Mouse (Mus musculus) heart, embryonic 15.5 days (tissue): Measurements from ENCODE around the gene Vmn2r63. TPM values are rescaled to one million over a fixed set of nuclear protein-coding genes. Genes with fewer than 3 reads are reported as not detected.
"Not testable (repeated sequence)": the region's sequence is repeated elsewhere in the genome, so short reads cannot be mapped to it uniquely, and the experiment has no call there.

Source experiments
- ATAC-seq: fragments of 200-750 bp; cut with Nextera tagmentation; replicated peaks from 2 replicates; pipeline ENCODE4 v1.8.0; 2017; ENCODE audit warnings: low read depth, moderate TSS enrichment; ENCODE audit not compliant: insufficient number of reproducible peaks, insufficient read depth, low FRiP score
- H3K27ac ChIP-seq: fragments of 300-500 bp; sonication (generic); 2 replicates; pipeline ENCODE4 v1.5.1; 2015; ENCODE audit warnings: mild to moderate bottlenecking, inconsistent platforms
- H3K27me3 ChIP-seq: fragments of 300-500 bp; sonication (generic); 2 replicates; pipeline ENCODE4 v1.6.1; 2015; ENCODE audit warnings: inconsistent platforms
- H3K36me3 ChIP-seq: fragments of 300-500 bp; sonication (generic); 2 replicates; pipeline ENCODE4 v1.6.1; 2015; ENCODE audit warnings: mild to moderate bottlenecking, inconsistent platforms
- H3K4me1 ChIP-seq: fragments of 300-500 bp; sonication (generic); replicated peaks from 2 replicates; pipeline ENCODE4 v1.6.1; 2015; ENCODE audit warnings: inconsistent platforms
- H3K4me2 ChIP-seq: fragments of 300-500 bp; sonication (generic); 2 replicates; pipeline ENCODE4 v1.6.1; 2015; ENCODE audit warnings: inconsistent platforms, mild to moderate bottlenecking, moderate library complexity
- H3K4me3 ChIP-seq: fragments of 300-500 bp; sonication (generic); 2 replicates; pipeline ENCODE4 v1.5.1; 2015; ENCODE audit warnings: mild to moderate bottlenecking, inconsistent platforms
- H3K9ac ChIP-seq: fragments of 300-500 bp; sonication (generic); 2 replicates; pipeline ENCODE4 v1.6.1; 2015; ENCODE audit warnings: mild to moderate bottlenecking, inconsistent platforms
- H3K9me3 ChIP-seq: fragments of 300-500 bp; sonication (generic); replicated peaks from 2 replicates; pipeline ENCODE4 v1.6.1; 2016; ENCODE audit warnings: inconsistent platforms
- WGBS: fragments of 180-500 bp; shearing (Covaris S2); methylation state at CpG from one replicate; pipeline ENCODE4 v1.1.7; 2015; ENCODE audit warnings: mixed read lengths; 5-methylcytosine and 5-hydroxymethylcytosine counted together
- microRNA-seq: library from miRNA; unstranded; fragments of <30 nt; microRNA quantifications from one replicate; pipeline ENCODE4, GENCODE M21; 2016
- polyA plus RNA-seq: library from polyadenylated mRNA; unstranded; fragments of >200 nt; fragmentation: Nextera tagmentation; extraction: Ambion mirVana; gene quantifications from 2 replicates; pipeline ENCODE4 v1.2.1, GENCODE M21; 2015

The Vmn2r63 gene
- not detected in 2 replicates for polyA plus RNA-seq

DNA sequence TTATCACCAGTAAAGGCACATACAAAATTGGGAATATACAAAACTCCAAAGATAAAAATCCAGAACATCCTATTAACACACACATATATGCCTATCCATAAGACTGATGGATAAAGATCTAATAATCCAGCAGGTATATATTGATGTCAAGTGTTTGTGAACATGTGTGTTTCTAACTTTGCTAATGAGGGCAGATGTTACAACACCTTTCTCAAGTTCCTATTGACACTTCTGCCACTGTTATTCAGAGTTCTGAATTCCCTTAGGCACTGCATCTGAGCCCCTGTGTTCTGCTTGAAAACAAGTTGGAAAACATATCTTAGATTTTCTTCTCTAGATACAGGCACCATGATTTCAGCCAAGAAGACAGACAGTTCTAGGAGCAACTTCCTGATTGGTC is at the start of gene Vmn2r63:
TSS of gene Vmn2r63 (minus strand) at position 101 of the 400 bp plus-strand sequence.
- not testable (repeated sequence) for H3K4me1 ChIP-seq, H3K4me3 ChIP-seq, H3K27ac ChIP-seq, H3K36me3 ChIP-seq, H3K4me2 ChIP-seq, H3K27me3 ChIP-seq, H3K9me3 ChIP-seq, ATAC-seq, H3K9ac ChIP-seq

DNA sequence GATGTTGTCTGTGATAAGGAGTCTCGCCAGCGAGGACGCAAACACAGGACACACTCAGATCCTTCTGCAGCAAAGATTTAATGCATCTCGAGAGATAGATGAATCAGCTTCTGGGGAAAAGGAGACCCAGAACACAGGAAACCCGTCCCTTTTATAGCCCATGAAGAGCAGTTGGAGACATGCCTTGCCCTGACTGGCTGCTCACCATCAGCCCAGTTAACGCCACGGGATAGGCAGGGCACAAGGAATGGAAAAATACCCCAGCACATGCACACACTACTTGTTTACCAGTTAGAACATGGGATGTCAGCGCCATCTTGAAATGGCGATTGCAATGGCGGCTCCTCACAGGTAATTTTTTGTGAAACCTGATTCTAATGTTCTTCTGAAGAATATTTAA is 47.1 kb upstream of the Vmn2r63 start:
- H3K27ac ChIP-seq, result no peak overlapping the region
- no peak overlapping the region for H3K4me3 ChIP-seq
- no peaks in the 10 kb centered on the region for H3K36me3 ChIP-seq
- WGBS, result 80% methylated on average over 10 of the region's 10 CpGs
- H3K4me2 ChIP-seq, result no peak overlapping the region
- H3K9me3 ChIP-seq, result peaks cover 32% of the 10 kb centered on the region
- no peak overlapping the region for H3K9ac ChIP-seq
- H3K27me3 ChIP-seq, result no peaks in the 10 kb centered on the region
- no peaks in the 10 kb centered on the region for H3K4me1 ChIP-seq
- no peak for ATAC-seq

DNA sequence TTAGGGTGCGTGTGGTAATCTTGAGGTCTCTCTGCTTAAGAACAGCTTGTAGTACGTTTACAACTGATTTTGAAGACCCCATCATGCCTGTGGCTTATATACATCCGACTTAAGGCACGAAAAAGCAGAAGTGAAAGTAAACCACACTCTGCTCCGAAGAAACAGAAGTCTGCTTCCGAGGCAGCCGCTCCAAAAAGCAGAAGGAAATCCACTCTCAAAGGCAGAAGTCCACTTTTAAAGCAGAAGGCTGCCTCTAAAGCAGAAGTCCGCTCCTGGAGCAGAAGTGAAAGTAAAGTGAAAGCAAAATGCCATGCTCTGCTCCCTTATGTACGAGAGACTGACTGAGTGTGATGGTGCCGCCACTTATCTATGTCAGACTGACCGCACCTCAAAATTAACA is 46.5 kb upstream of the Vmn2r63 start:
- no peaks in the 10 kb centered on the region for H3K36me3 ChIP-seq
- H3K4me3 ChIP-seq, result no peak overlapping the region
- H3K4me1 ChIP-seq, result no peaks in the 10 kb centered on the region
- no peak for ATAC-seq
- H3K9ac ChIP-seq, result no peak overlapping the region
- WGBS, result 70% methylated on average over 11 of the region's 11 CpGs
- H3K9me3 ChIP-seq, result peaks cover 32% of the 10 kb centered on the region
- no peaks in the 10 kb centered on the region for H3K27me3 ChIP-seq
- H3K27ac ChIP-seq, result no peak overlapping the region
- H3K4me2 ChIP-seq, result no peak overlapping the region

DNA sequence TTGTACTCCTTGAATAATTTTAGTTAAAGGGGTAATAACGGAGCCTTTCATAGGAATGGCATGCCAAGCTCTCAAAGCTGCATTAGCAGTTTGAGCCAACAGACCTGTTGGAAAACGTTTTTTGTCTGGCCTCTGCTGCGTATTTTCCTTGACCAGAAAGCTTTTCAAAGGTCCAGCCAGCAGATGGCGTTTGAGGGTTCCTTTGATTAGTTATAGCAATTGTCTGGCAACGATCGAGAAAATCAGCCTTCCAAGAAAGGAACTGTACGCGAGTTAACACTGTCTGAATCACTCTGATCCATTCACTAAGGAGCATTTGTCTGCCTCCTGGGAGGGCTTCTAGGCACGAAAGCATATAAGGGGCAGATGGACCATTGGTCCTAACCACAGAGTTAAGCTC is 31.6 kb upstream of the Vmn2r63 start:
- no peak for ATAC-seq
- Histone ChIP-seq H3K9me3 (peaks cover 27% of the 10 kb centered on the region; the same call in 1 of the 2 replicates), H3K4me3 (no peak overlapping the region), H3K9ac (no peak overlapping the region), H3K4me2 (no peak overlapping the region), H3K27ac (no peak overlapping the region), H3K36me3 (no peaks in the 10 kb centered on the region), H3K4me1 (no peaks in the 10 kb centered on the region), H3K27me3 (no peaks in the 10 kb centered on the region)
- 62% methylated on average over 9 of the region's 9 CpGs for WGBS

DNA sequence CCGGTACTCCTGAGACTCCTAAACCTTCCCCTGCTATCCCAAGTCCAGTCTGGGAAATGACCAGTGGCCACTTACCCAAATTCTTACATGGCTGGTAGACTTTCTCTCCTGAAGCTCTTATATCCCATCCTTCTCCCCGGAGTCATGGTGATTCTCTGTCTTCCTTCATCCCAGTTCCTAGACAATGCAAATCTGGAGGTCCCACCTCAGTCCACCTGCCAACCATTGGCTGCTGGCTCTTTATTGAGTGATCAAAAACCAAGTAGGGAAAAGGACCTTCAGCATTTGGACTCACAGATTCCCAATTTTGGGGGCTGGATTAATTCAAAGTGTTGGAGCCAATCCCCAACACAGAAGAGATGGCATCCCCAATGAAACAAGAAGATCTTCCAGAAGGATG is 35.6 kb downstream of the Vmn2r63 start:
- 81% methylated on average over 2 of the region's 2 CpGs for whole genome bisulfite sequencing
- H3K36me3 ChIP-seq, H3K9ac ChIP-seq, H3K4me3 ChIP-seq, H3K4me2 ChIP-seq, H3K9me3 ChIP-seq, H3K27ac ChIP-seq, ATAC-seq, H3K4me1 ChIP-seq, H3K27me3 ChIP-seq: not testable (repeated sequence)

DNA sequence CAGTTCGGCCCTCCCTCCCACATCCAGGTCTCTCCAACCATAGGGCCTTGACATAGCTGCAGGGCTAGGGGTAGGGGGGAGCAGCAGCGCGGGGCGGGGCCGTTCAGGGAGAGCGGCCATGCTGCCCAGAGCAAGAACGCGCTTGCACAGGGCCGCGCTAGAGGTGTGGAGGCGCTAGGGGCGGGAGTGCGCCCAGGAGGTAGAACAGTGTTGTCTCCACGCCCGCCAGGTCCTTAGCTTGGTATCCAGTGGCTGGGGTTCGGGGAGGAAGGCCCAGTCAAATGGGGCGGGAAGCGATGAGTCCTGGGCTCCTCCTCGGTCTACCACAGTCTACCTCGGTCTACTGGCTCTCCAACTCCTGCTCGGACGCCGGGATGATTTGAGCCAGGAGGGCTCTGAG is 55.5 kb downstream of the Vmn2r63 start:
- H3K4me1 ChIP-seq, result no peaks in the 10 kb centered on the region
- WGBS, result 37% methylated on average over 23 of the region's 23 CpGs
- no peak overlapping the region for H3K4me2 ChIP-seq
- H3K9me3 ChIP-seq, result no peaks in the 10 kb centered on the region
- no peaks in the 10 kb centered on the region for H3K27me3 ChIP-seq
- H3K36me3 ChIP-seq, result no peaks in the 10 kb centered on the region
- no peak overlapping the region for H3K9ac ChIP-seq
- no peak overlapping the region for H3K4me3 ChIP-seq
- ATAC-seq, result peak; percentile 47; the same call in 1 of the 2 replicates
- H3K27ac ChIP-seq, result no peak overlapping the region

DNA sequence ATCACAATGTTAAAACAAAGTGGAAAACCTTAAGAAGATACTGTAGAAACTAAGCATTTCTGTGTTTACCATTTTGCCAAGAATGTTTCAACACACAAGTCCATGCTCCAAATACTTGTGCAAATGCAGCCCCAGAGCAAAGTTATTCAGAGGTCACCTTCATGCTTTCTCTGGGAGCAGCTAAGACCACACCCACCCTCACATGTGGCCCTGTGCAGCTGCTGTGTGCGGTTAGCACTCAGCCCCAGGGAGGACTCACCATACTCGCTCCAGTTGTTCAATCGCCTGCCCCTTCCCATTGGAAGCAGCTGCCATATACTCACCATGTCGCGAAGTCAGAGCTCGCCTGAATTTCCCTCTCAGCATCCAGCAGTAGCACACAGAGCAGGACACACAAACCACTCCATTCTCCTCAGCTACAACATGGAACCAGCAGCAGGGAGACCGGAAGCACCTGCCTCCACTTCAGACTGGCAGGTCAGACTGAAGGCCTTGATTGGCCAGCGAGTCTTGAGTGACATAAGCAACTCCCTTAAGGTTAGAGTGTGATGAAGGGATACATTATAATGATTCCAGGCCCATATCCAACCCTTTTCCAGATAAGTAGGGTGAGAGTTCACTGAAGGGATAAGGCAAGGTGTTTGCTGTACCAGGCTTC is 66.7 kb downstream of the Vmn2r63 start, which contains the start of gene Gm2381:
TSS of gene Gm2381 (minus strand) at position 434 of the 658 bp plus-strand sequence.
- not testable (repeated sequence) for H3K4me2 ChIP-seq, H3K27me3 ChIP-seq, H3K4me1 ChIP-seq, H3K36me3 ChIP-seq, H3K9ac ChIP-seq, H3K4me3 ChIP-seq, ATAC-seq, H3K9me3 ChIP-seq, H3K27ac ChIP-seq
- 74% methylated on average over 8 of the region's 8 CpGs for WGBS

Small RNA genes within 50 kb of the gene (microRNA-seq; reads per million reads assigned to microRNA genes)
- not detected for gene Gm23256

Other genes starting within 250 kb of the Vmn2r63 start
- gene Zfp975, start 241.1 kb downstream of the Vmn2r63 start, polyA plus RNA-seq, result 5.7 and 6.8 TPM in 2 replicates
- not detected in 2 replicates for gene Gm17067, start 206.8 kb downstream of the Vmn2r63 start, polyA plus RNA-seq
- gene Vmn2r62, start 140.3 kb downstream of the Vmn2r63 start, polyA plus RNA-seq, result not detected in 2 replicates
- not detected in 2 replicates for gene Gm2381, start 66.6 kb downstream of the Vmn2r63 start, polyA plus RNA-seq
- not detected in 2 replicates for gene Gm9268, start 84.9 kb upstream of the Vmn2r63 start, polyA plus RNA-seq
- not detected in 2 replicates for gene Zfp936, start 180.4 kb upstream of the Vmn2r63 start, polyA plus RNA-seq